Mouse (Mus musculus): ENCODE results near the gene Cd300ld. TPM values are rescaled to one million over a fixed set of nuclear protein-coding genes. Genes with fewer than 3 reads are reported as not detected.
"Not testable (repeated sequence)": the region's sequence is repeated elsewhere in the genome, so short reads cannot be mapped to it uniquely, and the experiment has no call there.

Cd300ld gene
- not detected in 2 replicates for polyA plus RNA-seq (2014; fragmentation: Nextera tagmentation; extraction: Ambion mirVana)

DNA sequence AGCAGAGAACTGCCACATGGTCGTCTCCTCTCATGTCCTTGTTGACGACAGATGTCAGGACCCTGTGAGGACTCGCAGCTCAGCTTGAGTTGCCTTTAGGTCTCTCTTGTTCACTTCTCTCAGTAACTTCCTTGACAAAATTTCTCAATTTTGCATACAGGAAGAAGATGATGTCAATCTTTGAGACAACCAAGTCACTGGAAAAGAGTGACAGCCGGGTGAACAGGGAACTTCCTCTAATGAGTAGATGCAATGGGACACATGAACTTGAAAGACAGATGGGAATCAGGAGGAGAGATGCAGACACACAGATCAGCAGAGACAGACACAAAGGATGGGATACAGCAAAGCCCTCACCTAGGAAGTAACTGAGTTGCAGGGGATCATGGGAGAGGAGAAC, at the start of gene Cd300ld:
Cd300ld (minus strand) TSS at position 130 of the 400 bp plus-strand sequence.
- Histone ChIP-seq H3K27ac (ENCODE audit: low read depth, low read length) (no peak within 1 kb of the TSS), H3K4me1 (ENCODE audit: control insufficient read depth, insufficient read depth, low read length) (no peaks in the 10 kb centered on the region), H3K4me2 (ENCODE audit: low read length) (no peak within 1 kb of the TSS), H3K4me3 (ENCODE audit: low read depth, low read length) (no peak within 1 kb of the TSS), H3K36me3 (ENCODE audit: control insufficient read depth, insufficient read depth, low read length) (no peaks in the 10 kb centered on the region), H3K27me3 (replicated peaks; ENCODE audit: control insufficient read depth, insufficient read depth, low read length) (no peaks in the 10 kb centered on the region), H3K9ac (ENCODE audit: low read length) (no peak within 1 kb of the TSS), H3K9me3 (replicated peaks; ENCODE audit: control insufficient read depth, low read length) (no peaks in the 10 kb centered on the region)
- ATAC-seq (no peak), DNase-seq (ENCODE audit: low spot score) (no peak)
- WGBS = 86% methylated on average over 4 of the region's 4 CpGs

DNA sequence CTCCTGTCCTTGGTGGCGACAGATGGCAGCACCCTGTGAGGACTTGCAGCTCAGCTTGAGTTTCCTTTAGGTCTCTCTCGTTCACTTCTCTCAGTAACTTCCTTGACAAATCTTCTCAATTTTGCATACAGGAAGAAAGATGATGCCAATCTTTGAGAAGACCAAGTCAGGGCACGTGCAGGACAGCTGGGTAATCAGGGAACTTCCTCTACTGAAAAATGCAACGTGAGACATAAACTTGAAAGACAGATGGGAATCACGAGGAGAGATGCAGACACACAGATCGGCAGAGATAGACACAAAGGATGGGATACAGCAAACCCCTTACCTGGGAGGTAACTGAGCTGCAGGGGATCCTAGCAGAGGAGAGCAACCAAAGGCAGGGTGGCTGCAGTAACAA, 47.9 kb upstream of the Cd300ld start, which contains the start of gene Cd300ld5:
Cd300ld5 (minus strand) TSS at position 101 of the 400 bp plus-strand sequence.
- not testable (repeated sequence) for H3K4me3 ChIP-seq (ENCODE audit: low read depth, low read length); H3K27ac ChIP-seq (ENCODE audit: low read depth, low read length); H3K27me3 ChIP-seq (replicated peaks; ENCODE audit: control insufficient read depth, insufficient read depth, low read length); H3K4me2 ChIP-seq (ENCODE audit: low read length); H3K9me3 ChIP-seq (replicated peaks; ENCODE audit: control insufficient read depth, low read length); DNase-seq (ENCODE audit: low spot score); H3K9ac ChIP-seq (ENCODE audit: low read length); H3K36me3 ChIP-seq (ENCODE audit: control insufficient read depth, insufficient read depth, low read length); H3K4me1 ChIP-seq (ENCODE audit: control insufficient read depth, insufficient read depth, low read length); ATAC-seq
- no CpG with 5 or more reads among the region's 6 CpGs for WGBS

DNA sequence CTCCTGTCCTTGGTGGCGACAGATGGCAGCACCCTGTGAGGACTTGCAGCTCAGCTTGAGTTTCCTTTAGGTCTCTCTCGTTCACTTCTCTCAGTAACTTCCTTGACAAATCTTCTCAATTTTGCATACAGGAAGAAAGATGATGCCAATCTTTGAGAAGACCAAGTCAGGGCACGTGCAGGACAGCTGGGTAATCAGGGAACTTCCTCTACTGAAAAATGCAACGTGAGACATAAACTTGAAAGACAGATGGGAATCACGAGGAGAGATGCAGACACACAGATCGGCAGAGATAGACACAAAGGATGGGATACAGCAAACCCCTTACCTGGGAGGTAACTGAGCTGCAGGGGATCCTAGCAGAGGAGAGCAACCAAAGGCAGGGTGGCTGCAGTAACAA, 37.2 kb upstream of the Cd300ld start, which contains the start of gene Cd300ld4:
Cd300ld4 (minus strand) TSS at position 101 of the 400 bp plus-strand sequence.
- not testable (repeated sequence) for ATAC-seq

DNA sequence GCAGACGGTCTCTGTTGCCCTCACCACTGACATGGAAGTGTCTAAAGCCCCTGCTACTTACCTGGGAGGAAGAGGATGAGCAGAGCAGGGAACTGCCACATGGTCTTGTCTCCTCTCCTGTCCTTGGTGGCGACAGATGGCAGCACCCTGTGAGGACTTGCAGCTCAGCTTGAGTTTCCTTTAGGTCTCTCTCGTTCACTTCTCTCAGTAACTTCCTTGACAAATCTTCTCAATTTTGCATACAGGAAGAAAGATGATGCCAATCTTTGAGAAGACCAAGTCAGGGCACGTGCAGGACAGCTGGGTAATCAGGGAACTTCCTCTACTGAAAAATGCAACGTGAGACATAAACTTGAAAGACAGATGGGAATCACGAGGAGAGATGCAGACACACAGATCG, 26.4 kb upstream of the Cd300ld start, which contains the start of gene Cd300ld2:
Cd300ld2 (minus strand) TSS at position 101 of the 400 bp plus-strand sequence.
- H3K9me3 ChIP-seq (replicated peaks; ENCODE audit: control insufficient read depth, low read length); DNase-seq (ENCODE audit: low spot score); H3K36me3 ChIP-seq (ENCODE audit: control insufficient read depth, insufficient read depth, low read length); H3K27me3 ChIP-seq (replicated peaks; ENCODE audit: control insufficient read depth, insufficient read depth, low read length); H3K9ac ChIP-seq (ENCODE audit: low read length); H3K4me2 ChIP-seq (ENCODE audit: low read length); H3K4me3 ChIP-seq (ENCODE audit: low read depth, low read length); ATAC-seq; H3K27ac ChIP-seq (ENCODE audit: low read depth, low read length); H3K4me1 ChIP-seq (ENCODE audit: control insufficient read depth, insufficient read depth, low read length): not testable (repeated sequence)
- no CpG with 5 or more reads among the region's 7 CpGs for WGBS

More for the DNA sequence above, 37.2 kb upstream of the Cd300ld start, which contains the start of gene Cd300ld4:
- not testable (repeated sequence) for H3K36me3 ChIP-seq (ENCODE audit: control insufficient read depth, insufficient read depth, low read length); H3K9ac ChIP-seq (ENCODE audit: low read length); H3K27ac ChIP-seq (ENCODE audit: low read depth, low read length); DNase-seq (ENCODE audit: low spot score); H3K4me1 ChIP-seq (ENCODE audit: control insufficient read depth, insufficient read depth, low read length); H3K9me3 ChIP-seq (replicated peaks; ENCODE audit: control insufficient read depth, low read length); H3K4me2 ChIP-seq (ENCODE audit: low read length); H3K27me3 ChIP-seq (replicated peaks; ENCODE audit: control insufficient read depth, insufficient read depth, low read length); H3K4me3 ChIP-seq (ENCODE audit: low read depth, low read length)
- WGBS = no CpG with 5 or more reads among the region's 6 CpGs

DNA sequence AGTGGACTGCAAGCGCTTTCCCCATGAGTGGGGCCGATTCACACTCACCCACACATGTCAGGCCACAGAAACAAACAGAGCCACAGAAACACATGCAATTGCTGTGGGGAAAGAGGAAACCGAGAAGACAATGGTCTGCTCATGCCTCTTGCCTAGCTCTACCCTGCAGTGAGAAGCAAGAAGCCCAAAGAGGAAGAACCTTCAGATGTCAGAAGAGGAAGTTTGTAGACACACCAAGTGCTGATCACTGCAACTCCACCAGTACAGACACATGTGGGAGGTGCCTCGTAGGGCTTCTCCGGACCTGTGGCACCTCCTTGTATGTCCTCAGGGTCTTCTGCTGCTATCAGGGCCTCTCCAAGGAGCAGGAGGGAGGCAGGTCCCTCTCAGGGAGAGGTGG, 14.3 kb upstream of the Cd300ld start:
- Histone ChIP-seq H3K9ac (ENCODE audit: low read length) (no peak overlapping the region), H3K27ac (ENCODE audit: low read depth, low read length) (no peak overlapping the region)
- 92% methylated on average over 5 of the region's 5 CpGs for WGBS

DNA sequence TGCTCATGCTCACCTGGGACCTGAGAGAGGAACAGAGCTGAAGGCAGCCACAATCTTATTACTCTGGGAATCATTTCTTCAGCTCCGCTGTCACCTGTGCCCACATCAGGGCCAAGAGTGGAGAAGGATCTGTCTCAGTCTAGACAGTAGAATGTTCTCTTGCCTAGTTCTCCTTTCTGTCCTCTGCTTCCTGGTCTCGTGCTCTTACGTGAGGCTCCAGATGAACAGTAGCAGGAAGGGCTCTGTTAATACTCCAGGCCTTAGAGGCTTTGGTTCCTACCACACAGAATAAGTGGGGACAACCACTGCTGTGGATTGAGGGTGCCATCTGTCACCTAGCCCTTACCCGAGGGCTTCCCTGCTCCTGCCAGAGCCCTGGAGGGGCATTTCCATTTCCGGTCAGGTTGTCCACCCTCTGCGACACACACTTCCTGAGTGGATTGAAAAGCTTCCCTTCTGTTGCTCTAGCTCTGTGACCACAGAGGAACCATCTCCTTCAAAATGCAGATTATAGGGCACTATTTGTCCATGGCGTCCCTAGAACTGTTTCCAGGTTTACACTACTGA, 11.8 kb upstream of the Cd300ld start, which contains the start of gene Cd300c2:
Cd300c2 (minus strand) TSS at position 407 of the 567 bp plus-strand sequence.
- 90% methylated on average over 7 of the region's 7 CpGs for WGBS
- no peaks in the 10 kb centered on the region for H3K4me1 ChIP-seq (ENCODE audit: control insufficient read depth, insufficient read depth, low read length)
- H3K9me3 ChIP-seq (replicated peaks; ENCODE audit: control insufficient read depth, low read length) = no peaks in the 10 kb centered on the region

More for the DNA sequence above, 14.3 kb upstream of the Cd300ld start:
- H3K27me3 ChIP-seq (replicated peaks; ENCODE audit: control insufficient read depth, insufficient read depth, low read length) = no peaks in the 10 kb centered on the region
- no peaks in the 10 kb centered on the region for H3K9me3 ChIP-seq (replicated peaks; ENCODE audit: control insufficient read depth, low read length)
- no peaks in the 10 kb centered on the region for H3K4me1 ChIP-seq (ENCODE audit: control insufficient read depth, insufficient read depth, low read length)
- no peak overlapping the region for H3K4me3 ChIP-seq (ENCODE audit: low read depth, low read length)
- DNase-seq (ENCODE audit: low spot score) (no peak), ATAC-seq (no peak)
- no peaks in the 10 kb centered on the region for H3K36me3 ChIP-seq (ENCODE audit: control insufficient read depth, insufficient read depth, low read length)
- no peak overlapping the region for H3K4me2 ChIP-seq (ENCODE audit: low read length)

DNA sequence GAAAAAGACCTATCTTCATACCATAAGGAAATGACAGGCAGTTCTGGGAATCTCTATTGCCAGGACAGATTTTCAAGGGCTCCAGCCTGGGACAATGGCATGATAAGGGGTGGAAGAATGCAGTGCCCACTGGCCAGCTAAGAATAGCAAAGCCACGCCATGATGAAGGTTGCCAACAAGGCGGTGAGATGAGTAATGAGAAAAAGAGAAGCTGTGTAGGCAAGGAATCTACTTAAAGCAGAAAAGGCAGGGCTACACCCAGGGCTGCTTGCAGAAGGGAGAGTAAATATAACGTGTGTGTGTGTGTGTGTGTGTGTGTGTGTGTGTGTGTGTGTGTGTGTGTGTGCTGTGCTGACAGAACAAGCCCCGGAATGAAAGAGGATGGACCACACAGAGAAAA, 7.9 kb downstream of the Cd300ld start:
- 79% methylated on average over 4 of the region's 4 CpGs for whole genome bisulfite sequencing

More for the DNA sequence above, 11.8 kb upstream of the Cd300ld start, which contains the start of gene Cd300c2:
- no peak within 1 kb of the TSS for H3K9ac ChIP-seq (ENCODE audit: low read length)
- ATAC-seq (no peak), DNase-seq (ENCODE audit: low spot score) (no peak)
- no peak within 1 kb of the TSS for H3K4me2 ChIP-seq (ENCODE audit: low read length)
- H3K36me3 ChIP-seq (ENCODE audit: control insufficient read depth, insufficient read depth, low read length) = no peaks in the 10 kb centered on the region
- H3K27ac ChIP-seq (ENCODE audit: low read depth, low read length) = no peak within 1 kb of the TSS
- H3K27me3 ChIP-seq (replicated peaks; ENCODE audit: control insufficient read depth, insufficient read depth, low read length) = no peaks in the 10 kb centered on the region
- H3K4me3 ChIP-seq (ENCODE audit: low read depth, low read length) = no peak within 1 kb of the TSS

DNA sequence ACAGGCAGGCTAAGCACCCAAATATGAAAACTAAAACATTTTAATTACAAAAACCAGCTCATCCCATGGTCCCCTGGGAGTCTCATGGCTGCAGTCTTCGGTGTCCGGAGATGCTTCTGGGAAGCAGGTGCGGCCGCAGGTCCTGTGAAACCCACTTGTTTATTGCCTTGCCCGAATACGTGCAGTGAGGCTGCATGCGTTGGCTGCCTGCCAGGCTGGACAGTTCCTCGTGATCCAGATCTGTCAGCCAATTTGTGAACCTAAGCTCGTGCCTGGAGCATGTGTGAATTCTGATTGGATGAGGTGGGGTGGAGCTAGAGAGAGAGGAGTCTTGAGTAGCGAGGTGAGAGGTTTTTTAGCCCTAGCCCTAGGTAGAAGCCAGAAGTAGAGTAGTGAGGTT, 17.0 kb downstream of the Cd300ld start:
- no peak overlapping the region for H3K27ac ChIP-seq (ENCODE audit: low read depth, low read length)
- H3K9me3 ChIP-seq (replicated peaks; ENCODE audit: control insufficient read depth, low read length) = peaks cover 4% of the 10 kb centered on the region; the same call in 1 of the 2 replicates
- no peaks in the 10 kb centered on the region for H3K27me3 ChIP-seq (replicated peaks; ENCODE audit: control insufficient read depth, insufficient read depth, low read length)
- H3K4me3 ChIP-seq (ENCODE audit: low read depth, low read length) = no peak overlapping the region
- no peaks in the 10 kb centered on the region for H3K4me1 ChIP-seq (ENCODE audit: control insufficient read depth, insufficient read depth, low read length)
- no peaks in the 10 kb centered on the region for H3K36me3 ChIP-seq (ENCODE audit: control insufficient read depth, insufficient read depth, low read length)
- no peak overlapping the region for H3K9ac ChIP-seq (ENCODE audit: low read length)
- ATAC-seq = no peak
- no peak for DNase-seq (ENCODE audit: low spot score)
- H3K4me2 ChIP-seq (ENCODE audit: low read length) = no peak overlapping the region
- 80% methylated on average over 10 of the region's 10 CpGs for WGBS

More for the DNA sequence above, 7.9 kb downstream of the Cd300ld start:
- Histone ChIP-seq H3K9ac (ENCODE audit: low read length) (no peak overlapping the region), H3K27me3 (replicated peaks; ENCODE audit: control insufficient read depth, insufficient read depth, low read length) (no peaks in the 10 kb centered on the region), H3K4me1 (ENCODE audit: control insufficient read depth, insufficient read depth, low read length) (no peaks in the 10 kb centered on the region), H3K9me3 (replicated peaks; ENCODE audit: control insufficient read depth, low read length) (no peaks in the 10 kb centered on the region; the same call in 1 of the 2 replicates), H3K27ac (ENCODE audit: low read depth, low read length) (no peak overlapping the region), H3K4me2 (ENCODE audit: low read length) (no peak overlapping the region), H3K36me3 (ENCODE audit: control insufficient read depth, insufficient read depth, low read length) (no peaks in the 10 kb centered on the region), H3K4me3 (ENCODE audit: low read depth, low read length) (no peak overlapping the region)
- ATAC-seq = no peak
- no peak for DNase-seq (ENCODE audit: low spot score)

DNA sequence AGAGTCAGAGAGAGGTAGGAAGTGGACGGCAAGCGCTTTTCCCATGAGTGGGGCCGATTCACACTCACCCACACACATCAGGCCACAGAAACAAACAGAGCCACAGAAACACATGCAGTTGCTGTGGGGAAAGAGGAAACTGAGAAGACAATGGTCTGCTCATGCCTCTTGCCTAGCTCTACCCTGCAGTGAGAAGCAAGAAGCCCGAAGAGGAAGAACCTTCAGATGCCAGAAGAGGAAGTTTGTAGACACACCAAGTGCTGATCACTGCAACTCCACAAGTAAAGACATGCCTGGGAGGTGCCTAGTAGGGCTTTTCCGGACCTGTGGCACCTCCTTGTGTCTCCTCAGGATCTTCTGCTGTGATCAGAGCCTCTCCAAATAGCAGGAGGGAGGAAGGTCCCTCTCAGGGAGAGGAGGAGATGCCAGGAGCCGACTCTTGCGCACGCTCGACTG, 20.9 kb downstream of the Cd300ld start, which contains the start of gene Cd300c:
Cd300c (minus strand) TSS at position 406 of the 456 bp plus-strand sequence.
- H3K27ac ChIP-seq (ENCODE audit: low read depth, low read length) = no peak within 1 kb of the TSS
- H3K36me3 ChIP-seq (ENCODE audit: control insufficient read depth, insufficient read depth, low read length) = no peaks in the 10 kb centered on the region
- H3K4me1 ChIP-seq (ENCODE audit: control insufficient read depth, insufficient read depth, low read length) = no peaks in the 10 kb centered on the region
- DNase-seq (ENCODE audit: low spot score) = no peak
- H3K4me2 ChIP-seq (ENCODE audit: low read length) = no peak within 1 kb of the TSS
- H3K4me3 ChIP-seq (ENCODE audit: low read depth, low read length) = no peak within 1 kb of the TSS
- H3K27me3 ChIP-seq (replicated peaks; ENCODE audit: control insufficient read depth, insufficient read depth, low read length) = no peaks in the 10 kb centered on the region
- H3K9me3 ChIP-seq (replicated peaks; ENCODE audit: control insufficient read depth, low read length) = 0 out of 2 replicates have a peak, but pooled peaks cover 1% of the 10 kb centered on the region
- 80% methylated on average over 9 of the region's 9 CpGs for WGBS
- ATAC-seq = no peak
- H3K9ac ChIP-seq (ENCODE audit: low read length) = no peak within 1 kb of the TSS
